Mouse (Mus musculus): ENCODE results near the gene Serpina9.

Gene Serpina9

GRCm38 (mm10) chr12:104013620-104014019 lies at the start of gene Serpina9:
Gene Serpina9, minus strand, starts transcription at chr12:104013755.
- DNase-seq (ENCODE audit: low spot score), result no peak

- DNase-seq (ENCODE audit: low spot score), result no peak
These were observed 48.3 kb upstream of the Serpina9 start for GRCm38 (mm10) chr12:104061862-104062261.

- no peak for DNase-seq (ENCODE audit: low spot score)
These were observed 46.6 kb upstream of the Serpina9 start for GRCm38 (mm10) chr12:104060126-104060525.

GRCm38 (mm10) chr12:104057531-104057930 lies 44.0 kb upstream of the Serpina9 start:
- DNase-seq (ENCODE audit: low spot score), result no peak

GRCm38 (mm10) chr12:104057050-104057449 lies 43.5 kb upstream of the Serpina9 start:
- DNase-seq (ENCODE audit: low spot score), result no peak

GRCm38 (mm10) chr12:104055755-104056154 lies 42.2 kb upstream of the Serpina9 start:
- DNase-seq (ENCODE audit: low spot score), result no peak

- no peak for DNase-seq (ENCODE audit: low spot score)
These were observed 40.4 kb upstream of the Serpina9 start for GRCm38 (mm10) chr12:104053995-104054394.

- no peak for DNase-seq (ENCODE audit: low spot score)
These were observed 32.2 kb upstream of the Serpina9 start for GRCm38 (mm10) chr12:104045713-104046112.

GRCm38 (mm10) chr12:104044343-104044742 lies 30.8 kb upstream of the Serpina9 start, which contains the start of gene Serpina12:
Gene Serpina12, minus strand, starts transcription at chr12:104044443.
- no peak for DNase-seq (ENCODE audit: low spot score)

- DNase-seq (ENCODE audit: low spot score), result no peak
These were observed 29.2 kb upstream of the Serpina9 start for GRCm38 (mm10) chr12:104042753-104043152.

GRCm38 (mm10) chr12:104041401-104041800 lies 27.8 kb upstream of the Serpina9 start:
- no peak for DNase-seq (ENCODE audit: low spot score)

GRCm38 (mm10) chr12:104038181-104038580 lies 24.6 kb upstream of the Serpina9 start:
- no peak for DNase-seq (ENCODE audit: low spot score)

- no peak for DNase-seq (ENCODE audit: low spot score)
These were observed 20.2 kb upstream of the Serpina9 start for GRCm38 (mm10) chr12:104033752-104034151.

- no peak for DNase-seq (ENCODE audit: low spot score)
These were observed 16.4 kb upstream of the Serpina9 start for GRCm38 (mm10) chr12:104029986-104030385.

- no peak for DNase-seq (ENCODE audit: low spot score)
These were observed 1.7 kb upstream of the Serpina9 start for GRCm38 (mm10) chr12:104015280-104015679.

- no peak for DNase-seq (ENCODE audit: low spot score)
These were observed 8.9 kb downstream of the Serpina9 start for GRCm38 (mm10) chr12:104004689-104005088.

- DNase-seq (ENCODE audit: low spot score), result no peak
These were observed 10.3 kb downstream of the Serpina9 start for GRCm38 (mm10) chr12:104003238-104003612.

GRCm38 (mm10) chr12:104002569-104003237 lies 10.9 kb downstream of the Serpina9 start:
- DNase-seq (ENCODE audit: low spot score), result no peak

- no peak for DNase-seq (ENCODE audit: low spot score)
These were observed 13.0 kb downstream of the Serpina9 start for GRCm38 (mm10) chr12:104000594-104000993.

- DNase-seq (ENCODE audit: low spot score), result peak; percentile 59
These were observed 13.9 kb downstream of the Serpina9 start for GRCm38 (mm10) chr12:103999611-104000010.

GRCm38 (mm10) chr12:103996513-103996912 lies 17.0 kb downstream of the Serpina9 start:
- DNase-seq (ENCODE audit: low spot score), result no peak

- DNase-seq (ENCODE audit: low spot score), result peak; percentile 83
These were observed 18.1 kb downstream of the Serpina9 start for GRCm38 (mm10) chr12:103995292-103996072.

GRCm38 (mm10) chr12:103992945-103993344 lies 20.6 kb downstream of the Serpina9 start:
- no peak for DNase-seq (ENCODE audit: low spot score)

Measured in layer of hippocampus, adult 9-10 months (tissue).